Mouse (Mus musculus) embryonic facial prominence, embryonic 15.5 days (tissue): ENCODE data around the gene Evi5l. TPM values are rescaled to one million over a fixed set of nuclear protein-coding genes. Genes with fewer than 3 reads are reported as not detected.

Experiments used
- ATAC-seq: fragments of 200-750 bp; cut with Nextera tagmentation; 2 replicates; pipeline ENCODE4 v1.8.0; 2017; ENCODE audit warnings: low read depth, moderate TSS enrichment; ENCODE audit not compliant: insufficient number of reproducible peaks, low FRiP score, low TSS enrichment
- H3K27ac ChIP-seq: fragments of 300-500 bp; sonication (generic); replicated peaks from 2 replicates; pipeline ENCODE4 v1.5.1; 2015; ENCODE audit warnings: mild to moderate bottlenecking, inconsistent platforms
- H3K27me3 ChIP-seq: fragments of 300-500 bp; sonication (generic); 2 replicates; pipeline ENCODE4 v1.6.1; 2015; ENCODE audit warnings: inconsistent platforms
- H3K36me3 ChIP-seq: fragments of 300-500 bp; sonication (generic); 2 replicates; pipeline ENCODE4 v1.6.1; 2015; ENCODE audit warnings: mild to moderate bottlenecking, inconsistent platforms
- H3K4me1 ChIP-seq: fragments of 300-500 bp; sonication (generic); 2 replicates; pipeline ENCODE4 v1.6.1; 2015; ENCODE audit warnings: inconsistent platforms
- H3K4me2 ChIP-seq: fragments of 300-500 bp; sonication (generic); replicated peaks from 2 replicates; pipeline ENCODE4 v1.6.1; 2015; ENCODE audit warnings: mild to moderate bottlenecking, inconsistent platforms
- H3K4me3 ChIP-seq: fragments of 300-500 bp; sonication (generic); replicated peaks from 2 replicates; pipeline ENCODE4 v1.5.1; 2015; ENCODE audit warnings: mild to moderate bottlenecking, inconsistent platforms
- H3K9ac ChIP-seq: fragments of 300-500 bp; sonication (generic); 2 replicates; pipeline ENCODE4 v1.6.1; 2015; ENCODE audit warnings: inconsistent platforms
- H3K9me3 ChIP-seq: fragments of 300-500 bp; sonication (generic); replicated peaks from 2 replicates; pipeline ENCODE4 v1.6.1; 2016; ENCODE audit warnings: inconsistent platforms
- WGBS: fragments of 180-500 bp; shearing (Covaris S2); methylation state at CpG from one replicate; pipeline ENCODE4 v1.1.7; 2015; 5-methylcytosine and 5-hydroxymethylcytosine counted together
- polyA plus RNA-seq: library from polyadenylated mRNA; unstranded; fragments of >200 nt; fragmentation: Nextera tagmentation; extraction: Ambion mirVana; gene quantifications from 2 replicates; pipeline ENCODE4 v1.2.1, GENCODE M21; 2015

The Evi5l gene
- polyA plus RNA-seq = 26.9 and 31.7 TPM in 2 replicates

DNA sequence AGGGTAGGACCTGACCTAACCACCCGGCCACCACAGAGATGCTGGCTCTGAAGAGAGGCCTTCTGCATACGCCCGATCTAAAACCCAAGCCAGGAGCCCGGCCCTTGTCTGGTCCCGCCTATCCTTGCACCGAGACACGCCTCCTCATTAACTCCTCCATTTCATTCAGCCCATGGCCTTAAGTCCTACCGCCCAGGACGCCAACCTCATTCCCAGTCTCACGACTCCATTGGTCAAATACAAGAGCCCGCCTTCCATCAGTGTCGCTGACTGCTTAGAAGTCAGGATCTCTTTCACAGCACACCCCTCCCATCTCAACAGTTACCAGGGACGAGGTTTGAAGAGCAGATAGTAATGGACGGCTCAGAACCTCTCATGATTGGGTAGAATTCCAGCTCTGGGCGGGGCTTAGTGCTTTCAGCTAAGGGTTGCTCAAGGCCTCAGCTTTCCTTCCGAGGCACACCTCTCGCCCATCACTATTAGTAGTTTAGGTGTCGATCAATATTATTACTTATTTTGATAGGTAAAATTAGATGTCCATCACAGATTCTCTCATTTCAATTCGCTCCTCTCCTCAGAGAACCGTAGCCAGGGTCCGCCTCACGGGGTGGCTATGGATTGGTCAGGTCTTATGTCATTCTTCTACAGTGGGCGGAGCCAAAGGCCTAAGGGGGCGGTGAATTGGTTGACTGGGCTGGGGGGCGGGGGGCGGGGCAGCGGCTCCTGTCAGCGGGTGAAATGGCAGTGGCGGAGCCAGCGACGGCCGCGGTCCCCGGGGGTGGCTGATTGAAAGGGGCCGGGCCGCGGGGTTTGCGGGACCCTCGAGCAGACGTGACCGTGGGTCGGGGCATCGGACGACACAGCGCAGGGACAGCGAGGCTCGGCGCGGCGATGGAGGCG, at the start of gene Evi5l:
Evi5l (plus strand) TSS at position 716 of the 900 bp plus-strand sequence.
- H3K36me3 ChIP-seq = no peaks in the 10 kb centered on the region
- under 1% methylated on average over 43 of the region's 51 CpGs for WGBS
- H3K9me3 ChIP-seq = no peaks in the 10 kb centered on the region
- H3K9ac ChIP-seq = peak within 1 kb of the TSS; percentile 67
- peak within 1 kb of the TSS; percentile 30; the same call in 1 of the 2 replicates for H3K27ac ChIP-seq
- H3K27me3 ChIP-seq = no peaks in the 10 kb centered on the region
- H3K4me1 ChIP-seq = peaks cover 11% of the 10 kb centered on the region; the same call in 1 of the 2 replicates
- peak within 1 kb of the TSS; percentile 77 for H3K4me2 ChIP-seq
- peak; percentile 99 for ATAC-seq
- H3K4me3 ChIP-seq = peak within 1 kb of the TSS; percentile 78

DNA sequence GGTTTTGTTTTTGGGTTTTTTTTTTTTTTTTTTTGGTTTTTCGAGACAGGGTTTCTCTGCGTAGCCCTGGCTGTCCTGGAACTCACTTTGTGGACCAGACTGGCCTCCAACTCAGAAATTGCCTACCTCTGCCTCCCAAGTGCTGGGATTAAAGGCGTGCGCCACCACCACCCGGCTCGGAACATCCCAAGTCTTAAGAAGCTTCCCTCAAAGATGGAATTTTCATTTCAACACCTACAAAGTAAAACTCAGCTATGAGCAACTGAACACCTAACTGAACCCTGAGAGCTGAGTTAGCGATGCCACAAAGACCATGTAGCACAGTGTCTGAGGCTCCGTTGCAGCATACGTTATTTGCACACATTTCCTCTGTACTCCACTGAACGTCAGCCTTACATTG, 32.6 kb upstream of the Evi5l start, which contains the start of gene Cd209g:
Cd209g (plus strand) TSS at position 301 of the 400 bp plus-strand sequence.
- 88% methylated on average over 10 of the region's 10 CpGs for WGBS
- Histone ChIP-seq H3K4me3 (no peak within 1 kb of the TSS), H3K27ac (no peak within 1 kb of the TSS), H3K9ac (no peak within 1 kb of the TSS), H3K4me1 (no peaks in the 10 kb centered on the region), H3K27me3 (no peaks in the 10 kb centered on the region), H3K9me3 (no peaks in the 10 kb centered on the region), H3K36me3 (no peaks in the 10 kb centered on the region), H3K4me2 (no peak within 1 kb of the TSS)
- no peak for ATAC-seq

DNA sequence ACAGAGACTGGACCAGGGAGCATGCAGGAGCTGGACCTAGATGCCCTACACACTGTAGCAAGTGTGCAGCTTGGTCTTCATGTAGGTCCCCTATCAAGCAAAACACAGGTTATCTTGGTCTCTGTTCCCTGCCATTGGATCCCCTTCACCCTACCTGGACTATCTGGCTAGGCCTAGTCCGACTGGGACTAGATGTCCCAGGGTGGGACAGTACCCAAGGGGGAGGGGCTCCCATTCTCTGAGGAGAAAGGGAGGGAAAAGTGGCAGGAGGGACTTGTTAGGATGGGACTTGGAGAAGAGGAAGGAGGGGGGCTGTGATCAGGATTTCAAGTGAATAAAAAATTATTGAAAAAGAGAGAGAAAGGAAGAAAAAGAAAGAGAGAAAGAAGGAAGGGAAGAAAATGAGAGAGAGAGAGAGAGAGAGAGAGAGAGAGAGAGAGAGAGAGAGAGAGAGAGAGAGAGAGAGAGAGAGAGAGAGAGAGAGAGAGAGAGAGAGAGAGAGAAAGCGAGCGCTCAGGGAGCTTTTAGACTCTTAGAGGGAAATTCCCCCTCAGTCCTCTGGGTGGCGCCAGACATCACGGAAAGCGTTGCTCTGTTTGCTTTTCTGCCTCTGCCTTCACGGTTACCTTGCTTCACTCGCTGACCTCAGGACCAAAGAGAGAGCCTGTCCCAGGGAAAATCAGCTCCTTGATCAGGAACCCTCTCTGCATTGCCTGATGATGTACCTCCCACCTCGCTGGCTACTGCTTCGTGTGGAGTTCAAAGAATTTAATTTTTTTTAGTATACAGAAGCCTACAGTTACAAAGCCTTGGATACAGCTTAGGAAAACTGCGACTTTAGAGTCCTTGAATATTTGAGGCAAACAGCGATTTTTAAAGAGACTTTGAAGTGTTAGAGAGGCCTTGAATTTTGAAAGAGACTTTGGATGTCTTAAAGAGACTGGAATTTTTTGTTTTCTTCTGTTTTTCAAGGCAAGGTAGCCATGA, 26.4 kb upstream of the Evi5l start:
- WGBS = 11% methylated on average over 10 of the region's 12 CpGs
- ATAC-seq = no peak

DNA sequence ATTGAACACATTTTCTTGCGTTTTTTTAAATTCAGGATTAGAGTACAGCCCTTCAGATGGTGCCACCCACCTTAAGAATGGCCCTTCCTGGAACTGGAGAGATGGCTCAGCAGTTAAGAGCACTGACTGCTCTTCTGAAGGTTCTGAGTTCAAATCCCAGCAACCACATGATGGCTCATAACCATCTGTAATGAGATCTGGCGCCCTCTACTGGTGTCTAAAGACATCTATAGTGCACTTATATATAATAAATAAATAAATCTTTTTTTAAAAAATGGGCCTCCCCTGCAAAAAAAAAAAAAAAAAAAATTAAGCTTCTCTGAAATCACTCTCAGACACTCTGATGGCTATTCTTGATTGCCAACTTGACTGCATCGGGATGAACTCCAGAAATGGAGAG, 24.6 kb upstream of the Evi5l start:
- H3K27me3 ChIP-seq = no peaks in the 10 kb centered on the region
- no peaks in the 10 kb centered on the region for H3K9me3 ChIP-seq
- H3K4me2 ChIP-seq = no peak overlapping the region
- no peak overlapping the region for H3K4me3 ChIP-seq
- no peaks in the 10 kb centered on the region for H3K36me3 ChIP-seq
- no peaks in the 10 kb centered on the region for H3K4me1 ChIP-seq
- H3K27ac ChIP-seq = no peak overlapping the region
- WGBS = 50% methylated on average over 3 of the region's 3 CpGs
- no peak for ATAC-seq
- no peak overlapping the region for H3K9ac ChIP-seq

More for the DNA sequence above, 26.4 kb upstream of the Evi5l start:
- no peaks in the 10 kb centered on the region for H3K27me3 ChIP-seq
- peak overlapping the region; percentile 25; the same call in 1 of the 2 replicates for H3K4me2 ChIP-seq
- H3K36me3 ChIP-seq = no peaks in the 10 kb centered on the region
- no peak overlapping the region for H3K9ac ChIP-seq
- H3K9me3 ChIP-seq = no peaks in the 10 kb centered on the region
- H3K4me3 ChIP-seq = no peak overlapping the region
- H3K27ac ChIP-seq = no peak overlapping the region
- H3K4me1 ChIP-seq = no peaks in the 10 kb centered on the region

DNA sequence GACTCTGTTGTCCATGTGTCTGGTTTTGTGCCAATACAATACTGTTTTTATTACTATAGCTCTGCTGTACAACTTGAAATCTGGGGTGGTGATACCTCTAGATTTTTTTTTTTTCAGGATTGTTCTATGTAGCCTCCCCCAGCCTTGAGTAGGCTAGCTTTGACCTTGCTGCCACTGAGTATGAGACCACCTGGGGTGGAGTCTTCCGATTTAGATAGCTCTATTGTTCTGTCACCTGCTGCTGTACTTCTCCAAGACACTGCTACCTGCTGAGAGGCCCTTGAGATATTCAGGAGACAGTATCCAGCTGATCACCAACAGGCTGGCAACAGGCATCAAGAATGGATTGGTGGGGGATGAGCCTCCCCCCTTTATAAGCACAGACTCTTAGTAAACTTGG, 19.1 kb upstream of the Evi5l start:
- Histone ChIP-seq H3K4me2 (no peak overlapping the region), H3K4me1 (no peaks in the 10 kb centered on the region), H3K9ac (no peak overlapping the region), H3K4me3 (no peak overlapping the region), H3K9me3 (no peaks in the 10 kb centered on the region), H3K27me3 (no peaks in the 10 kb centered on the region), H3K27ac (no peak overlapping the region), H3K36me3 (no peaks in the 10 kb centered on the region)
- WGBS = 7% methylated on average over 1 of the region's 1 CpGs
- ATAC-seq = no peak

DNA sequence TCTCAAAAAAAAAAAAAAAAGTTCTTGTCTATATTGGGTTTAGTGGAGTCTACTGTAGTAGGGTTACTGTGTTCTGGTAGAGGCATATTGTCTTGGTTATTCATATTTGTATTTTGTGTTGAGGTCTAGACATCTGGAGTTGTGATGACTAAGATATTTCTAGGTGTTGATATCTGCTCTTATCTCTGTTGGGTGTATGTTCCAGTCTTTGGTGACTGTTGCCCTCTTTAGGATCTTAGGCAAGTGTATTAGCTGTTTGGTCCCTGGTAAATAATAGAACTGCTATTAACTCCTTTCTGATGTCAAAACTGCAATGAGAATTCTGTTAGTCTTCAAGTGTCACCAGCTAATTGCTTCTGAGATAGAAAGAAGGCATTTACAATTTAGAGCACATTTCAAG, 11.5 kb upstream of the Evi5l start:
- Histone ChIP-seq H3K9ac (no peak overlapping the region), H3K9me3 (no peaks in the 10 kb centered on the region), H3K4me1 (no peaks in the 10 kb centered on the region), H3K36me3 (no peaks in the 10 kb centered on the region), H3K4me2 (no peak overlapping the region), H3K27ac (no peak overlapping the region), H3K4me3 (no peak overlapping the region), H3K27me3 (no peaks in the 10 kb centered on the region)
- no peak for ATAC-seq

DNA sequence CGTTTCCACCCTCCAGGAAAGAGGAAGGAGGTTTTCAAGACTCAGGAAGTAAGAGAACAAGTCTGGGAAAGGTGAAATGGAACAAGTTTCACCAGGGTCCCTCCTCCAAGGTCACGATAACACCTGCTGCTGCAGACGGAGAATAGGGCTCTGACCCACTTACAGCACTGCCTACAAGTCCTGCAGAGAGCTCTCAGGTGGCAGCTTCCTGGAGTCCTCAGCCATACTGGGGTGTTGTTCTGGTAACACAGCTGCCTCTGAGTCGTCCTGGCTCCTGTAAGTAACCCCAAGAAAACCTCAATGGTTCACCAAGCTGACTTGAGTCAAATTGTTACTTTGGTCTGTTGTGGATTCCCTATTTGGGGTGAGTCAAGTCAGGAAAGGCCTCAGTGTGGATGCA, 3.6 kb upstream of the Evi5l start:
- Histone ChIP-seq H3K27me3 (no peaks in the 10 kb centered on the region), H3K9ac (no peak overlapping the region), H3K4me1 (peaks cover 11% of the 10 kb centered on the region; the same call in 1 of the 2 replicates), H3K36me3 (no peaks in the 10 kb centered on the region), H3K9me3 (no peaks in the 10 kb centered on the region), H3K27ac (no peak overlapping the region), H3K4me3 (no peak overlapping the region), H3K4me2 (no peak overlapping the region)
- ATAC-seq = no peak
- WGBS = 60% methylated on average over 4 of the region's 4 CpGs

DNA sequence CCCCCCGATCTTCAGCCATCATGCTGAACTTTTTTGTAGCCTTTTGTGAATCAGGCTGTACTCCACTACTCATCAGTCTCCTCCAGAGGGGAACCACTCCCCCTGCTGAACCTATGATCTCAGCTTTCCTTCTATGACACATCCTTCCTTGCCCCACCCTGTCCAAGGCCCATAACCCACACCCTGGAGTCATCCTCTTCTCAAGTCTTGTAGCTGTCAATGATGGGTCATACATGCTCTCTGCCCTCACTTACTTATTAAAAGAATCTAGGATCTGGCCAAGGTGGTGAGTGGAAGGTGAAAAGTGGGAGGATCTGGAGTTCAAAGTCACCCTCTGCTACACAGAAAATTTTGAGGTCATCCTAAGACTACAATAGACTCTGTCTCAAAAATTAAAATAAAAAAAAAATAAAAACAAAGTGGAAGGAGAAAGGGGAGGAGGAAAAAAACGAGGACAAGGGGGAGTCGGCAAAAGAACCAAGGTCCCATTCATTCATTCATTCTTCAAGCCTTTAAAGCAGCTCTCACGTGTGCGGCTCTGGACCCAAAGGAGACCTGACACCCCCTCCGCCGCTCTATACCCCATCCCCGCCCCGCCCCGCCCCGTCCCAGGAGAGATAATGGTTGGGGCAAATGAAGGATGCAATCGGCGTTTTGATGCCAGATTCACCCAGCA, 1.1 kb upstream of the Evi5l start:
- H3K9ac ChIP-seq = 0 out of 2 replicates have a peak overlapping the region, but pooled peaks have one; percentile 21
- H3K9me3 ChIP-seq = no peaks in the 10 kb centered on the region
- H3K4me3 ChIP-seq = peak overlapping the region; percentile 78
- no peaks in the 10 kb centered on the region for H3K27me3 ChIP-seq
- H3K27ac ChIP-seq = peak overlapping the region; percentile 30; the same call in 1 of the 2 replicates
- H3K36me3 ChIP-seq = no peaks in the 10 kb centered on the region
- WGBS = 8% methylated on average over 13 of the region's 13 CpGs
- ATAC-seq = no peak
- H3K4me2 ChIP-seq = peak overlapping the region; percentile 58
- H3K4me1 ChIP-seq = peaks cover 11% of the 10 kb centered on the region; the same call in 1 of the 2 replicates

DNA sequence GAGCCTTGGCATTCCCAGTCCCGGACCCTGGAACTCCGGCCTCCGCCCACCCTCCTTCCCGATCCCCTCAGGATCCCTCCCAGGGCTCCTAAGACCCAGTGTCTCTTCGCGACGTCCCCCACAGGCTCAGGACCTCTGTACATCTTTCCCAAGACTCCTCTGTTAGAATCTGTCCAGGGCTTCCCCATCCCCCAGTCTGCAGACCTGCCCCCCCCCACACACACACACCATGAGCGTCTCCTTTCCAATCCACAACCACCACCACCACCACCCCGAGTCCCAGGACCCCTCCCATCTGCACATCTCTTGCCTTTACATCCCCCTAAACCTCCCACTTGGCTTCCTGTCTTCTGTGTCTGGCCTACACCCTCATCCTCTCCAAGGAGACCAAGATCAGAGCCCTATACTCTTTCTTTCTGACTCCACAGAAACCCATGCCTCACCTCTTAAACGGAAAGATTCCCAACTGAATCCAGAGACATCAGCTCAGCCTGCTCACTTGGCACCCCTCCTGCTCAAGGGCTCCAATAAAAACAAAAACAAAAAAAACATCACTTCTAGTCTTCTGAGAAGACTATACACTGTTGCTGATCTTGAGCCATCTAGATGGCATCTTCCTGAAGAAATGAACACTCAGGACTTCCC, 636 bp downstream of the Evi5l start:
- Histone ChIP-seq H3K9me3 (no peaks in the 10 kb centered on the region), H3K4me2 (peak overlapping the region; percentile 77), H3K27me3 (no peaks in the 10 kb centered on the region), H3K36me3 (no peaks in the 10 kb centered on the region), H3K27ac (no peak overlapping the region), H3K9ac (peak overlapping the region; percentile 67), H3K4me1 (peaks cover 11% of the 10 kb centered on the region; the same call in 1 of the 2 replicates), H3K4me3 (peak overlapping the region; percentile 78)
- WGBS = 6% methylated on average over 10 of the region's 10 CpGs
- no peak for ATAC-seq

DNA sequence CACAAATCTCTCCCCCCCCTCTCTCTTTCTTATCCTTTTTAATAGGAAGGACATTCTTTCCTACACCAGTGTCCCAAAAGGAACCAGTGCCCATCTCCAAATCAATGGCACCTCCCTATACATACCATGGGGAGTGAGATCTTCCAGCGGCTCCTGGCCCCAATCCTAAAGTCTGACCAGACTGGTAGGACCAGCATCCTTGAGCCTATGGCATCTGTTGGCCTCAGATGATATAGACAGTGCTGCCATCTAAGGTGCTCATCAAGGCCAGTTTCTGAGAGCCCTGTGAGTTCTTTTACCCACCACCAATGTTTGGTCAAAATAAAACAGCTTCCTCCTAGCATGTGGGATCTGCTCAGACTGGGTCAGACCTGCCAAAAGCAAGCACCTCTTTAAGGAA, 1.6 kb downstream of the Evi5l start:
- Histone ChIP-seq H3K9ac (no peak overlapping the region), H3K4me1 (peaks cover 11% of the 10 kb centered on the region; the same call in 1 of the 2 replicates), H3K9me3 (no peaks in the 10 kb centered on the region), H3K4me2 (no peak overlapping the region), H3K36me3 (no peaks in the 10 kb centered on the region), H3K27ac (no peak overlapping the region), H3K27me3 (no peaks in the 10 kb centered on the region), H3K4me3 (no peak overlapping the region)
- ATAC-seq = no peak
- WGBS = 93% methylated on average over 1 of the region's 1 CpGs
